Mouse (Mus musculus) heart, adult 2 months (tissue): Measurements from ENCODE around the gene Glis3. TPM values are rescaled to one million over a fixed set of nuclear protein-coding genes. Genes with fewer than 3 reads are reported as not detected.

ENCODE experiments used
- DNase-seq, 2 experiments: peaks; one replicate each; pipeline ENCODE4 v3.0.0; 2021
- H3K27ac ChIP-seq: fragments of 200-600 bp; 2 replicates; pipeline ENCODE4 v1.8.1; 2022
- H3K27me3 ChIP-seq: fragments of 200-500 bp; 2 replicates; pipeline ENCODE4 v1.6.1; 2012; ENCODE audit warnings: mild to moderate bottlenecking, low read length, inconsistent platforms, mixed read lengths; ENCODE audit not compliant: control insufficient read depth, insufficient read depth
- H3K36me3 ChIP-seq: fragments of 200-500 bp; 2 replicates; pipeline ENCODE4 v1.6.1; 2012; ENCODE audit warnings: low read length, inconsistent platforms; ENCODE audit not compliant: control insufficient read depth, insufficient read depth
- H3K4me1 ChIP-seq: fragments of 200-500 bp; 2 replicates; pipeline ENCODE4 v1.6.1; 2011; ENCODE audit warnings: low read length; ENCODE audit not compliant: control insufficient read depth, insufficient read depth
- H3K4me3 ChIP-seq: fragments of 200-600 bp; 2 replicates; pipeline ENCODE4 v1.8.1; 2022
- H3K79me2 ChIP-seq: fragments of 200-500 bp; replicated peaks from 2 replicates; pipeline ENCODE4 v1.6.1; 2012; ENCODE audit warnings: mild to moderate bottlenecking, inconsistent platforms, low read length, moderate library complexity, mixed read lengths; ENCODE audit not compliant: control insufficient read depth, insufficient read depth
- H3K9ac ChIP-seq: fragments of 200-500 bp; 2 replicates; pipeline ENCODE4 v1.6.1; 2012; ENCODE audit warnings: low read depth, mild to moderate bottlenecking, control low read depth, inconsistent platforms, low read length, mixed read lengths
- CTCF ChIP-seq: fragments of 200-600 bp; IDR thresholded peaks from 2 replicates; pipeline ENCODE4 v1.8.1; 2022; ENCODE audit warnings: antibody characterized with exemption, mild to moderate bottlenecking, moderate library complexity
- EP300 ChIP-seq: fragments of 200-500 bp; IDR thresholded peaks from 2 replicates; pipeline ENCODE4 v1.6.1; 2011; ENCODE audit warnings: low read depth, low read length, control low read depth; ENCODE audit not compliant: insufficient read depth
- POLR2A ChIP-seq: fragments of 200-500 bp; IDR thresholded peaks from 2 replicates; pipeline ENCODE4 v1.6.1; 2011; ENCODE audit warnings: mild to moderate bottlenecking, low read depth, low read length, control low read depth; ENCODE audit not compliant: insufficient read depth
- WGBS: fragments of 180-500 bp; shearing (Covaris S2); methylation state at CpG from one replicate; pipeline ENCODE4 v1.1.7; 2018; 5-methylcytosine and 5-hydroxymethylcytosine counted together
- intact Hi-C: fragments of 180-260 bp; cut with DNase I; formaldehyde crosslinking; loops from one replicate; pipeline ENCODE4 v1.15.1; 2025
- polyA plus RNA-seq: library from polyadenylated mRNA; depleted of rRNA; stranded (reverse); fragments of >200 nt; gene quantifications from 2 replicates; pipeline ENCODE4 v1.2.3, GENCODE M21; 2012
- total RNA-seq, 2 experiments: library from RNA; stranded (reverse); gene quantifications; 2 replicates each; pipeline ENCODE4 v1.2.3; 2021

The Glis3 gene
- total and polyA plus RNA-seq, 3 experiments, result 0.55 to 1.3 (median 1.1) TPM

- H3K9ac ChIP-seq, result no peak overlapping the region
- intact Hi-C loops, result no loop called here
- no peak for DNase-seq
- no peak overlapping the region for H3K27ac ChIP-seq
- H3K27me3 ChIP-seq, result no peaks in the 10 kb centered on the region
- no peak overlapping the region for H3K4me3 ChIP-seq
- no peaks in the 10 kb centered on the region for H3K79me2 ChIP-seq
- 79% methylated on average over 1 of the region's 1 CpGs for WGBS
- no peaks in the 10 kb centered on the region for H3K4me1 ChIP-seq
- H3K36me3 ChIP-seq, result no peaks in the 10 kb centered on the region
- TF ChIP-seq CTCF, result no peak
- no peak for TF ChIP-seq EP300
- no peak for TF ChIP-seq POLR2A
Measured at GRCm38 (mm10) chr19:28376401-28376800, 303.5 kb downstream of the Glis3 start.

GRCm38 (mm10) chr19:28375746-28376145 lies 304.1 kb downstream of the Glis3 start:
- intact Hi-C loops, result no loop called here
- Histone ChIP-seq H3K36me3 (no peaks in the 10 kb centered on the region), H3K4me1 (no peaks in the 10 kb centered on the region), H3K27ac (no peak overlapping the region), H3K9ac (no peak overlapping the region), H3K27me3 (no peaks in the 10 kb centered on the region), H3K4me3 (no peak overlapping the region), H3K79me2 (no peaks in the 10 kb centered on the region)
- 86% methylated on average over 2 of the region's 2 CpGs for WGBS
- no peak for TF ChIP-seq EP300
- no peak for TF ChIP-seq CTCF
- TF ChIP-seq POLR2A, result no peak
- DNase-seq, result peak in 1 of 2 experiments; percentile 6

- H3K4me1 ChIP-seq, result no peaks in the 10 kb centered on the region
- no peaks in the 10 kb centered on the region for H3K79me2 ChIP-seq
- no peak overlapping the region for H3K9ac ChIP-seq
- intact Hi-C loops, result no loop called here
- 78% methylated on average over 2 of the region's 2 CpGs for WGBS
- no peaks in the 10 kb centered on the region for H3K36me3 ChIP-seq
- TF ChIP-seq CTCF (no peak), POLR2A (no peak), EP300 (no peak)
- DNase-seq, result no peak
- H3K4me3 ChIP-seq, result no peak overlapping the region
- H3K27me3 ChIP-seq, result no peaks in the 10 kb centered on the region
- H3K27ac ChIP-seq, result no peak overlapping the region
Measured at GRCm38 (mm10) chr19:28374524-28374923, 305.4 kb downstream of the Glis3 start.

GRCm38 (mm10) chr19:28368215-28368614 lies 311.7 kb downstream of the Glis3 start:
- Histone ChIP-seq H3K27me3 (no peaks in the 10 kb centered on the region), H3K9ac (no peak overlapping the region), H3K79me2 (no peaks in the 10 kb centered on the region), H3K4me3 (no peak overlapping the region), H3K4me1 (no peaks in the 10 kb centered on the region), H3K27ac (no peak overlapping the region), H3K36me3 (no peaks in the 10 kb centered on the region)
- TF ChIP-seq EP300 (no peak), CTCF (no peak), POLR2A (no peak)
- 63% methylated on average over 4 of the region's 4 CpGs for WGBS
- intact Hi-C loops, result no loop called here
- no peak for DNase-seq

- no peaks in the 10 kb centered on the region for H3K27me3 ChIP-seq
- H3K4me1 ChIP-seq, result no peaks in the 10 kb centered on the region
- H3K9ac ChIP-seq, result no peak overlapping the region
- no peaks in the 10 kb centered on the region for H3K36me3 ChIP-seq
- WGBS, result 84% methylated on average over 6 of the region's 6 CpGs
- no peaks in the 10 kb centered on the region for H3K79me2 ChIP-seq
- no peak for TF ChIP-seq CTCF
- no peak for TF ChIP-seq POLR2A
- no peak for TF ChIP-seq EP300
- intact Hi-C loops, result no loop called here
- DNase-seq, result no peak
- no peak overlapping the region for H3K27ac ChIP-seq
- no peak overlapping the region for H3K4me3 ChIP-seq
Measured at GRCm38 (mm10) chr19:28367274-28367673, 312.6 kb downstream of the Glis3 start.

GRCm38 (mm10) chr19:28366766-28367165 lies 313.1 kb downstream of the Glis3 start:
- H3K4me1 ChIP-seq, result no peaks in the 10 kb centered on the region
- no peak overlapping the region for H3K27ac ChIP-seq
- no peak for DNase-seq
- no peak overlapping the region for H3K9ac ChIP-seq
- intact Hi-C loops, result no loop called here
- H3K79me2 ChIP-seq, result no peaks in the 10 kb centered on the region
- H3K4me3 ChIP-seq, result no peak overlapping the region
- no peaks in the 10 kb centered on the region for H3K36me3 ChIP-seq
- TF ChIP-seq EP300 (no peak), POLR2A (no peak)
- no peaks in the 10 kb centered on the region for H3K27me3 ChIP-seq
- 91% methylated on average over 1 of the region's 1 CpGs for WGBS

- no peak for DNase-seq
- WGBS, result 71% methylated on average over 7 of the region's 7 CpGs
Measured at GRCm38 (mm10) chr19:28365897-28366296, 314.0 kb downstream of the Glis3 start.

More at GRCm38 (mm10) chr19:28365897-28366296, 314.0 kb downstream of the Glis3 start:
- H3K27me3 ChIP-seq, result no peaks in the 10 kb centered on the region
- H3K4me1 ChIP-seq, result no peaks in the 10 kb centered on the region
- no peaks in the 10 kb centered on the region for H3K79me2 ChIP-seq
- no peak overlapping the region for H3K27ac ChIP-seq
- no peaks in the 10 kb centered on the region for H3K36me3 ChIP-seq
- TF ChIP-seq CTCF, result peak; percentile 59
- TF ChIP-seq POLR2A, result no peak
- no peak overlapping the region for H3K4me3 ChIP-seq
- H3K9ac ChIP-seq, result no peak overlapping the region
- intact Hi-C loops, result no loop called here
